Mouse (Mus musculus) hematopoietic multipotent progenitor cell, adult 10-12 weeks (in vitro differentiated cells): ENCODE results near the gene Wfdc9. TPM values are rescaled to one million over a fixed set of nuclear protein-coding genes. Genes with fewer than 3 reads are reported as not detected.

Experiments used
- polyA plus RNA-seq: library from polyadenylated mRNA; stranded (reverse); fragments of >175 nt; gene quantifications from 2 replicates; pipeline ENCODE4 v1.2.3, GENCODE M21; 2012; ENCODE audit warnings: low replicate concordance

Gene Wfdc9
- not detected in 2 replicates for polyA plus RNA-seq

DNA sequence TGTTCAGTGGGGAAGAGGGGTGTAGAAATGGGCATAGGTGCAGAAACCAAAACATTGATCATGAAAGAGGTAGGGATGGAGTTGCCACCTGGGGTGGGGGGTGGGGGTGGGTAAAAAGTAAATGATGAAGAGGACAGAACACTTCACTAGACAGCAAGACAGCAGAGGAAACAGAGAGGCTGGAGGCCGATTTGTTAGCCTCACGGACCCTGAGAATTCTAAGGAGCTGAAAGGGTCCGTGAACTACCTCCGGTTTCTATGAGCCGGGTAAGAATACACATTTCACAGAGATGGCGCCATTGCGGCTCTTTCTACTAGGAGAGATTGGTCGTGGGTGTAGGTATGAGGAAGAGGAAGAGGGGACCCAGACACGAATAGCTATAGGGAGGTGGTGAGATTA, at the start of gene Wfdc9:
Gene Wfdc9, minus strand, starts transcription at position 101 of the 400 bp plus-strand sequence.

GRCm38 (mm10) chr2:164698201-164698600, 41.8 kb upstream of the Wfdc9 start, which contains the start of gene Spint4:
Gene Spint4, plus strand, starts transcription at chr2:164698501.

GRCm38 (mm10) chr2:164684807-164685206, 28.4 kb upstream of the Wfdc9 start, which contains the start of gene Wfdc13:
Gene Wfdc13, plus strand, starts transcription at chr2:164685107.

DNA sequence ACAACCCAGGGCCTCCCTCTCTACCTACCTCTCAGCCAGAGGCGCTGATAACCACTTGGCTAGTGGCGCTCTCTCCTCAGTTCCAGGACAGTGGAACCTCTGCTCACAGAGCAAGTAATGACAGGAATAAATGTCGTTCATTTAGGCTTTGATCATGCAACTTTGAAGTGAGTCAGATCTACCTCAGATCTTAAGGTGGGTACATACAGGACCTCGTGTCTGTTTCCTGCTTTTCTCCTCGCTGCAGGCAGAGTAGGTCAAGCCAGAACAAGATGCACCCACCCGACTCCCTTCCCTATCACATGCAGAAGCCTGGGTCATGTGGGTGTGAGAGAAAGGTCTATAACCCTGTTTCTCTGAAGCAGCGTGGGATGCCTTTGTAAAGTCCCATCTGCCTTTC, 17.6 kb upstream of the Wfdc9 start, which contains the start of gene Wfdc11:
Gene Wfdc11, minus strand, starts transcription at position 101 of the 400 bp plus-strand sequence.

DNA sequence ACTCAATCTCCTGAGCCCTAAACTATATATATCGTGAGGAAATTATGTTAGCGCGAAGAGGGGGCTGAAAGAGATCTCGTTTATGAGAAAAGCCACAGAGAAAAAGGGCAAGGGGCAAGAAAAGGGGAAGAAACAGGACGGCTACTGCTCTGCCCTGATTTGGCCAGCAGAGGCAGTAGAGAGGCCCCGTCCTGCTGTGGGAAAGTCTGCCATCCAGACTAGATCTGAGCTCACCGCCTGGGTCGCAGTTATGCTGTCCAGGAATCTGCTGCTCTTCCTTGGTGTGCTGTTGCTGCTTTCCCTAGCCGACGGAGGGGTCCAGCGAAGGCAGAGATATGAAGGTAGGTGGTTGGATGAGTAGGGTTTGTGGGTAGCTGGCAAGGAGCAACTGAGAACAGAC, 525 bp downstream of the Wfdc9 start, which contains the start of gene Wfdc10:
Gene Wfdc10, plus strand, starts transcription at position 189 of the 400 bp plus-strand sequence.

DNA sequence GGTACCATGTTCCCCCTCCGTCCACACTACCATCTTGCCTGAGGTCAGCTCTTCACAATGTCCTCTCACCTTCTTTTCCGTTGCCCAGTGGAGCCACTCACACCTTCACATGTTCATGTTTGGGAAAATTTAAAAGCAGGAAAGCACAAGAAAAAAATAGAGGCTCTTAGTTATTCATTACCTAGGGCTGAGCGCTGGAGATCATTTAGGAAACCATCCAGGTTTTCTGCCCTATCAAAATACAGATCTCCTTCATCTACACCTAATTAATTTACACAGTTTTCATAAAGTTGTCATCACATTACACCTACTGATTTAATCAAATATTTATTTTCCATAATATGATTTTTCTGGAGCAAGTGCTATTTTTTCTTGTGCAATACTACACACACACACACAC, 17.7 kb downstream of the Wfdc9 start, which contains the start of gene Wfdc16:
Gene Wfdc16, minus strand, starts transcription at position 101 of the 400 bp plus-strand sequence.

DNA sequence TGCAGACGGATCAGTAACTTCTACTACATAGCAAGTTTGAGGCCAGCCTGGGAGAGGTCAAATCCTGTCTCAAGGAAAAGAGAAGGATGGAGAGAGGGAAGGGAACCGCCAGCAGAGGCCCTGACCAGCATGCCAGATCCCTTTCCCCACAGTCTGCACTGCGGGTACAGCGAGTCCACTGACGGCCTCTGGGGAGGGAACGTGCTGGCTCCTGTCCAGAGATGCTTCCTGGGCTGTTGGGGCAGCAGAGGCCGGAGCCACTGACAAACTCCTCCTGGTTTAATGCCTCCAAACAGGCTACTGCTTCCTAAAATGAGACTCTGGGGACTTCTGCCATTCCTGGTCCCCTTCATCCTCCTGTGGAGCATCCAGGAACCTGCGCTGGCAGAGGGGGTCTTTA, 42.9 kb downstream of the Wfdc9 start, which contains the start of the genes Wfdc6b and Wfdc8:
Gene Wfdc6b, plus strand, starts transcription at position 52 of the 400 bp plus-strand sequence.
Gene Wfdc8, minus strand, starts transcription at position 156 of the 400 bp plus-strand sequence.

Other genes with a start within 250 kb of the Wfdc9 start
- gene Sdc4, start 212.7 kb downstream of the Wfdc9 start, polyA plus RNA-seq = 6.5 and 51.1 TPM in 2 replicates
- 150 and 241 TPM in 2 replicates for gene Sys1, start 199.6 kb downstream of the Wfdc9 start, polyA plus RNA-seq
- 2.5 and 3.3 TPM in 2 replicates for gene Gm20458, start 195.6 kb downstream of the Wfdc9 start, polyA plus RNA-seq
- gene Trp53tg5, start 182.9 kb downstream of the Wfdc9 start, polyA plus RNA-seq = not detected in 2 replicates
- 27.5 and 44.6 TPM in 2 replicates for gene Dbndd2, start 170.5 kb downstream of the Wfdc9 start, polyA plus RNA-seq
- gene Pigt, start 159.1 kb downstream of the Wfdc9 start, polyA plus RNA-seq = 111 and 192 TPM in 2 replicates
- not detected in 2 replicates for gene Wfdc2, start 94.2 kb downstream of the Wfdc9 start, polyA plus RNA-seq
- not detected in 2 replicates for gene Spint3, start 83.1 kb downstream of the Wfdc9 start, polyA plus RNA-seq
- gene Wfdc6a, start 71.1 kb downstream of the Wfdc9 start, polyA plus RNA-seq = not detected in 2 replicates
- gene Eppin, start 63.0 kb downstream of the Wfdc9 start, polyA plus RNA-seq = not detected in 2 replicates
- not detected in 2 replicates for gene Wfdc6b, start 43.1 kb downstream of the Wfdc9 start, polyA plus RNA-seq
- gene Wfdc8, start 43.0 kb downstream of the Wfdc9 start, polyA plus RNA-seq = 0.04 TPM in 1 of 2 replicates, not detected in the other
- gene Wfdc16, start 17.8 kb downstream of the Wfdc9 start, polyA plus RNA-seq = not detected in 2 replicates
- not detected in 2 replicates for gene Wfdc10, start 537 bp downstream of the Wfdc9 start, polyA plus RNA-seq
- gene Wfdc11, start 17.5 kb upstream of the Wfdc9 start, polyA plus RNA-seq = not detected in 2 replicates
- gene Wfdc13, start 28.5 kb upstream of the Wfdc9 start, polyA plus RNA-seq = not detected in 2 replicates
- gene Spint4, start 41.9 kb upstream of the Wfdc9 start, polyA plus RNA-seq = not detected in 2 replicates
- gene Spint5, start 58.7 kb upstream of the Wfdc9 start, polyA plus RNA-seq = not detected in 2 replicates
- gene Wfdc3, start 89.3 kb upstream of the Wfdc9 start, polyA plus RNA-seq = not detected in 2 replicates
- gene Dnttip1, start 89.4 kb upstream of the Wfdc9 start, polyA plus RNA-seq = 50.1 and 129 TPM in 2 replicates
- gene Ube2c, start 113.3 kb upstream of the Wfdc9 start, polyA plus RNA-seq = 21.9 and 41.7 TPM in 2 replicates
- 0.18 TPM in 1 of 2 replicates, not detected in the other for gene Tnnc2, start 123.4 kb upstream of the Wfdc9 start, polyA plus RNA-seq
- gene Snx21, start 129.2 kb upstream of the Wfdc9 start, polyA plus RNA-seq = 6.8 and 12.4 TPM in 2 replicates
- 16.4 and 60.9 TPM in 2 replicates for gene Acot8, start 148.3 kb upstream of the Wfdc9 start, polyA plus RNA-seq
- gene Zswim3, start 148.5 kb upstream of the Wfdc9 start, polyA plus RNA-seq = 1.6 and 1.9 TPM in 2 replicates
- gene Zswim1, start 166.1 kb upstream of the Wfdc9 start, polyA plus RNA-seq = 23.3 and 24.2 TPM in 2 replicates
- gene Spata25, start 172.0 kb upstream of the Wfdc9 start, polyA plus RNA-seq = 0.93 TPM in 1 of 2 replicates, not detected in the other
- gene Ctsa, start 176.3 kb upstream of the Wfdc9 start, polyA plus RNA-seq = 86.1 and 549 TPM in 2 replicates
- 11.3 and 15.6 TPM in 2 replicates for gene Neurl2, start 176.9 kb upstream of the Wfdc9 start, polyA plus RNA-seq
- gene Pltp, start 201.1 kb upstream of the Wfdc9 start, polyA plus RNA-seq = 47.5 and 54.7 TPM in 2 replicates
- gene Pcif1, start 222.7 kb upstream of the Wfdc9 start, polyA plus RNA-seq = 102 and 104 TPM in 2 replicates